ENCODE assay signal across 19 mouse cellular contexts in genomic region chr6:76992128-76992527, GRCm38 (mm10).
"Had no signal": no experiment of that assay in that cellular context is flagged by ENCODE, and none has a peak within 500 bp of the region (broad histone marks: within the 10 kb centered on the region; RNA-seq: fewer than 3 reads in every experiment).

No protein-coding gene starts in this region.

- ATAC-seq: liver, postnatal 0 days; lung, postnatal 0 days; midbrain, embryonic 15.5 days had no signal

- H3K27ac ChIP-seq: limb, embryonic 12.5 days; limb, embryonic 15.5 days; liver, embryonic 14.5 days; macrophage; midbrain, embryonic 12.5 days; midbrain, embryonic 15.5 days; stomach, embryonic 15.5 days had no signal

- H3K4me3 ChIP-seq: limb, embryonic 12.5 days; limb, embryonic 15.5 days; midbrain, embryonic 12.5 days; midbrain, embryonic 15.5 days; stomach, embryonic 15.5 days had no signal

- H3K27me3 ChIP-seq: limb, embryonic 12.5 days; limb, embryonic 15.5 days; midbrain, embryonic 12.5 days; midbrain, embryonic 15.5 days; stomach, embryonic 15.5 days had no signal

- H3K36me3 ChIP-seq: limb, embryonic 12.5 days; limb, embryonic 15.5 days; midbrain, embryonic 12.5 days; midbrain, embryonic 15.5 days; stomach, embryonic 15.5 days had no signal

- DNase-seq: kidney, adult 9 months; kidney, postnatal 14 days; kidney, postnatal 4 days; left cerebral cortex, postnatal 4 days; liver, postnatal 0 days; lung, embryonic 14.5 days; retina, postnatal 1 day; right cerebral cortex, postnatal 25 days; spleen, adult 18-20 months; thymus, postnatal 25 days had no signal

- H3K9me3 ChIP-seq: limb, embryonic 12.5 days; limb, embryonic 15.5 days; midbrain, embryonic 12.5 days; midbrain, embryonic 15.5 days; stomach, embryonic 15.5 days had no signal

- H3K4me2 ChIP-seq: limb, embryonic 12.5 days; limb, embryonic 15.5 days; liver, embryonic 11.5 days; lung, embryonic 14.5 days; midbrain, embryonic 12.5 days; midbrain, embryonic 15.5 days; stomach, embryonic 15.5 days had no signal

- H3K4me1 ChIP-seq: limb, embryonic 12.5 days; limb, embryonic 15.5 days; midbrain, embryonic 12.5 days; midbrain, embryonic 15.5 days; stomach, embryonic 15.5 days had no signal

- H3K9ac ChIP-seq: limb, embryonic 12.5 days; limb, embryonic 15.5 days; liver, embryonic 14.5 days; liver, postnatal 0 days; lung, embryonic 14.5 days; midbrain, embryonic 12.5 days; midbrain, embryonic 15.5 days; stomach, embryonic 15.5 days had no signal
